Mouse (Mus musculus): ENCODE results near the gene Cacna1e.

The Cacna1e gene

DNA sequence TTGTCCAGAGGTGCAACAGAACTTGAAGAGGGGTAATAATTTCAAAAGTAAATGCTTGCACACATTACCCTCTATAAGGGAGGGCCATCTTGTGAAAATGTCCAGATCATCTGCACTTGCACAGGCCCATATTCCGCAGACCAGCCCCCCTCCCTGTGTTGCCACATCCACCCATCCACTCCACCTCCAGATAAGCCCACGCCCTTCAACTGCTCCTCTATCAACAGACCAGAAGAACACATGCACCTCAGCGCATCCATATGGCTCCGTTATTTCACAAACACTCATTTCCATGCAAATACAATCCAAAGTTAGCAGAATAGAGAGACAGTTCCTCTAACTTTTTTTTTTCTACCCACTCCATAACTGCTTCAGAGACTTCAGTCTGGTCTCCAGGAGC is 171.6 kb downstream of the Cacna1e start:
- no peak for DNase-seq (ENCODE audit: low read depth, low spot score)

DNA sequence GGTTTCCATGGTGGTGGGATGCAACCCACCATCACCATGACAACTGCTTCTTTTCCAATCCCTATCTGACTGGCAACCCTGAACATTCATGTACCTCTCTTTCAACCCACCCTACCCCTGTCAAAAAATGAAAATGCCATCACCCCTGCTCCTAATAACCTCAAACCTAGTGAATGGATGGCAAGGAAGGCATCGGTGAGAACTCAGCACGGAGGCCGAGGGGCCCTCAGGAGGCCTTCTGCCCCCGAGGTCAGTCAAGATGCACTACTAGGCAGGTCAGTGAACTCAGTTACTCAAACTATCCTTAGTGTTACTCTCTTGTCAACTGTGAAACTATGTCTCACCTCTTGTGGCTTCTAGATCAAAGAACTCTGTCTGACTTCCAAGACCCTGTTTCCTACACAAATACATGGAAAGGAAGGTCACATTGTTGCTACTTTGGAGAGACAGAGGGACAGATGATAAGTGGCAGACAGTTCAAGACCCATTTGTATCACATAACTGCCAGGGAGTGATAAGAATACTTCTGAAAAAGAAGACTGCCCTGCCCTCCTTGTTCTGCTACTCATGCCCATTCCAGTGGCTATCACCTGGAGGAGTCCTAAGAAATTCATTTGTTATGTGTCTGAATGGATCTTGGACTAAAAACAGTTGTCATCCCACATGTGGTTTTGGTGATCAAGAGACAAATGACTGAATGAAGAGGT is 176.6 kb downstream of the Cacna1e start:
- DNase-seq (ENCODE audit: low read depth, low spot score) = no peak

DNA sequence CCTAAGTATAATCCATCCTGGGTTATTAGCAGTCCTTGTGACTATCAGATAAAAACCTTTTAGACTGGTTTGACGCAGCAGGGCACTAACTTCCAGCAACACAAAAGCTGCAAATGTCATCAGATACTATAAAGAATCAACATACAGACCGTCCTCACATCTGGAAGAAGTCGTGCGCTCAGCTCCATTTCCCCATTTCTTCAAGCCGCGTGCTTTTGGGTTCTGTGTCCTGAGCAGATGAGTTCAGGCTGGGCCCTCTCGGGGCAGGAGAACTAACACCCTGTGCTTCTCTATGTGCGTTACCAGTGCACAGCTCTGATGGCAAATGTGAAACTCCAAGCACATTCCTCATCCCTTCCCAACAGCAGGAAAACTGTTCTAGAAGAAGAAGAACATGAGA is 177.3 kb downstream of the Cacna1e start:
- no peak for DNase-seq (ENCODE audit: low read depth, low spot score)

DNA sequence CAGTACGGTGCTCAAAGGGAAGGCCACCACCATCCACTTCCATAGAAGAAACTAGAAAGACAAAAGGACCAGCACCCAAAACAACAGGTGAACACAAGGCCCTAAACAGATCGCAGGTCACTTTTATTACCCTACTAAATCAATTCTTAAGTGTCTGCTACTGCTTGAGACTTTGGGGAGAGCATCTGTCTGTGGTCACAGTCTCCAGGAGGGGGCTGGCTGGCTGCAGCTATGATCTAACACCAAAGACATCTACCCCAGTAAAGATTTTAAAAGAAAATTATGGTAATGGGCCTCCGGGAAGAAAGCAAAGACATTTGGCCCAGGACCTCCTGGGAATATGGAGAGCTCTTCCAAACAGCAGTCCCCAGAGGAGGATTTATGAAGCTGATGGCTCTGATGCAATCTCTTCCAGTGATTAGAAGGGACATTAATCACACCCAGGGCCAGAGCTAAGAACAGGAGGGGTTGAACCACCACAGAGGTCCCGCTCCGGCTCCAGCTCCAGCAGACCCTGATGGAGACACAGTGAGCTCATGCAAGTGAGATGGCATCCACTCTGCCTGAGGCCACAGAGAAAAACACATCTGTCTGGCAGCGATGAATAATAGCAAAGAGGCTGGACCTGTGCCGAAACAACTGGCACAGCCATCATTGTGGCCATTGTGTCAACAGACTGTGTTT is 178.3 kb downstream of the Cacna1e start:
- no peak for DNase-seq (ENCODE audit: low read depth, low spot score)

DNA sequence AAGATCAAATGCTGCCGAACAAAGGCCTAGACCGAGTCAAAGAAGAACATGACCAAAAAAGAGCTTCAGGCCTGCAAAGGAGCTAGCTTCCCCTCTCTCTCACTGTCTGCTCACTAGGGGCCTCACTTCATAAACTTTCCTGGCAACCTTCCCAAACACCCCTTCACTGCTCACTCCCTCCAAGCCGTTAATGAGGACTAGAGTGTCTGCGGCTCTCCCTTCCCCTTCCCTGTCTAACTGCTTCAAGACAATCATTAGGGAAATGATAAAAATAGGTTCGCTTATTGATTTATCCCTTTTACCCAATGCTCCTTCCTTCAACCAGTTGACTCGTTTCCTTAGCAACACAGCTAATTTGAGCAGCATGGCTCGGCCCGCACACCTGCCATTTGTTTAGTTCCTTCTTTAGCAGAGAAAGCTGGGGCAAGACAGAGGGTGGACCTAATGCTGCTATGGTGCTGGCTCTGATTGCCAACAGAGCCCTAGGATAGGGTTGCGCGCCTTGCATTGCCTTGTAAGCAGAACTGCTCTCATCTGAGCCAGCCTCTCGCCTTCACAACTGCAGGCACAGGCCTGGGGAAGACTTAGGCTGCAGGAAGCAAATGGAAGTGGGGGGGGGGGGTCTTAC is 179.6 kb downstream of the Cacna1e start:
- no peak for DNase-seq (ENCODE audit: low read depth, low spot score)

DNA sequence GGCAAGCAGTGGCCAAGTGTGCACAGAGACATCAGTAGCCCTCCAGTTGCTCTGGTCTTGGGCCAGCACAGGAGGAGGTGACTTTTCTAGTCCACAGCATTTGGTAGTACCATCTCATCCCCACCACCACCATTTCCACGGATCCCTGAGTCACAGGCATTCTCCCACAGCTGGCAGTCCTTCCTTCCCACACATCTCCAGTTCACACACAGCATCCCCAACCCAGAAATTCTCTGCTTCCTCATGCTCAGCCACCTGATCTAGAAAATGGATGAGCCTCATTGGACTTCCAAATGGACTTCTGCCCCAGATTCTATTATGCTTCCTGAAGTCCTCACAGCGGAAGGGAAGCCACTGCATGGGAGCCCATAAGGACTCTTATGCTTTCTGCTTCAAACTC is 181.7 kb downstream of the Cacna1e start:
- no peak for DNase-seq (ENCODE audit: low read depth, low spot score)

DNA sequence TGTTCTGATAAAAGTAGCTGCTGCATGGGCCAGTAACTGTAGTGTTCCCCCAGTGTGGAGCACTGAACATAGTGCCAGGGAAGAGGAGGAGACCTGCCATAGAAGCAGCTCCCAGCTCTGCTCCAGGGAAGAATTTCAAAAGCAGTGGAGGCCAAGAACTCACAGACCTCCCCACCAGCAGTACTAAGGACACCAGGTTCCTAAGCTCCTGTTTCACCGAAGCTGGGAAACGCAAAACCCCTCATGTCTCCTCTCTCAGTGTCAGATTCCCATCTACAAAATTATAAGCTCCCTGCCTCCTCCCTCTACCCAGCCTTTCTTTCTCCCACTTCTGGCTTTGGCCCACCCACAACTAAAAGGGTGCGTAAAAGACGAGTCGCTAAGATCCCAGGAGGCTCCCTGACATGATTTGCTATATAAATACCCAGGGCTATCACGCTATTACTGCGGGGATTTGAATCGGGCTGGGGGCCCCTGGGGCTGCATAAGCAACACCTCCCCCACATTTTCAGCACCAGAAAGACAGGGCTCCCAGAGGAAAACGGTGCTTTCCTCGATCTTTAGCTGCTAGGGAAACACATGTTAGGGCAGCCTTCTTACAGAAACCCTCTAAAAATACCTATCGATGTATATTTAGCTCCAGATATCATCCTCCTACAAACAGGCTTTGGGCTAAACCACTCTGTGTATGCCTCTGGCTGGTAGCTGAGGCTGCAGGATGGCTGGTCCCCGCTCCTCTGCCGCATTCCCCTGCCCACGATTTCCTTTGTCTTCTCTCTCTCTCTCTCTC is 195.2 kb downstream of the Cacna1e start:
- no peak for DNase-seq (ENCODE audit: low read depth, low spot score)

DNA sequence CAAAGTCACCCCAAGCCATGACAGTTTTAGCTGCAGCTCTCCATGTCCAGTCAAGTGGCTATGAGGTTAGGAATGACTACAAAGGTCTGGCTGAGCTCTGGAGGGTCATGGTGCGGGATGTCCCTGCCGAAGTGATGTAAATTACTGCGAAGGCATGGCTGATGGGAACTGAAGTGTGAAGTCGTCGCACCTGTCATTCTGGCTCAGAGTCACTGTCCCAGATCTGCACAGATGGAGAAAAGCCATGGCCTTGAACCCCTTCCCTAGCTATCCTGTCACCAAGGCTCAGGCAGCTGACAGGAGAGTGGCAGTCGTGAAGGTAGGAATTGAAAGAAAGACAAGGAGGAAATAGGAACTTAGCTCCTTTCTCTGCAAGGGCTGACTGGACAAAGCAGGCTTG is 197.4 kb downstream of the Cacna1e start:
- no peak for DNase-seq (ENCODE audit: low read depth, low spot score)

DNA sequence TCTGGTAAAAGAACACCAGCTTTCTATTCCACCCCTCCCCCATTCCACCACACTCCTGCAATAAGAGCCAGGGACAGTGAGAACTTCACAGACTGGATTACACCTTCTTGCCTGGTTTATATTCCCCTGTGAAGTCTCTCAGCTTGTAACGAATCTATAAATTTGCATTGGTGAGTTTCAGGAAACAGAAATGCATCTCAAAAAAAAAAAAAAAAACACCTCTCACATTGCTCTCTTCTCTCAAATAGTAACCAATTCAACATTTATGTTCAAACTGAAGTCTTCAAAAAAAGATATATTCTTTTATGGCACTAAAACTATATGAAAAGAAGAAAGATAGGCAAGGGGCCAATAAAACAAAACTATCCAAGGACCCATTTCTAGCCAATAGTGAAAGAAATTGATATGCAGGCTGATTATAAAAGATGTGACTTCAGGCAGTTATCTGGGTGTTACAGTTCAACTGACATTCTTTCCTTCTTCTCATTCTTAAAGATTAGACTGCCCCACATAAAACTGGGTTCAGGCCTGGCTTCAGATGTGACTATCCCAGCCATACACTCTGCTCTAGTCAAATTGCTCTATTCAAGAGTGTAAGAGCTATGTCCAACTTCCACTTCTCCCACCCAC is 200.7 kb downstream of the Cacna1e start:
- DNase-seq (ENCODE audit: low read depth, low spot score) = no peak

DNA sequence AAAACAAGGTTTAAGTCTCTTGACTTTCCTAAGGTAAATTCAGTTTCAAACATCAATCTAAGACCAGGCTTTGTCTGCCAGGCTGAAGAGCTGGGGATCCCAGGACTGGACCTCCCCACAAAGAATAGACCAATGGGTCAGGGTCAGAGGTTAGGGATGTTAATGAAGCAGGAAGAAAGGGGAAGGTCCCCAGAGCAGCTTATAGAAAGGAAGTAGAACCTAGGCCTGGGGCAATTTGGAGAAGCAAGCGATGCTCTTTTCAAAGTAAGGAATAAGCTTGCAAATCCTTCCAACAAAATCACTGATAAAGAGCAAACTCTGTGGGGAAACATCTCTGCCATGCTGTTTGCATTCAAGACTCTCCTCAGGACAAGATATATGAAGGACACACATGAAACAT is 205.3 kb downstream of the Cacna1e start:
- no peak for DNase-seq (ENCODE audit: low read depth, low spot score)

DNA sequence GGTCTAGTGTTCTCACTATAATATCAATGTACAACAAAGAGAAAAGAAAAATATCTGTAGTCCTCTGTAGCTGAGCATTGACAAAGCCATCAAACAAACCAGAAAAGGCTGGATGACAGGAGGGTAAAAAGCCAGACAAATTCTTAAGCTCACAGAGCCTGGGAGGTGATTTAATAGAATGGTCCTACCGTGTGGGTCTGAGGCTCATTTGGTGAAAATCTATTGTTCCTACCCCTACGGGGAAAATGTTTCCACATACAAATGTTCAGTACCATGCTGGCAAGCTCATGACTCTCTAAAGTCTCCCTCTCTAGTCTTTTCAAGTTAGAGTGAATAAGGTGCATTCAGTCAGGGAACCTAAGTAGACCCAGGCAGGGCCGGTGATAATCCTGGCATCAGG is 206.2 kb downstream of the Cacna1e start:
- no peak for DNase-seq (ENCODE audit: low read depth, low spot score)

DNA sequence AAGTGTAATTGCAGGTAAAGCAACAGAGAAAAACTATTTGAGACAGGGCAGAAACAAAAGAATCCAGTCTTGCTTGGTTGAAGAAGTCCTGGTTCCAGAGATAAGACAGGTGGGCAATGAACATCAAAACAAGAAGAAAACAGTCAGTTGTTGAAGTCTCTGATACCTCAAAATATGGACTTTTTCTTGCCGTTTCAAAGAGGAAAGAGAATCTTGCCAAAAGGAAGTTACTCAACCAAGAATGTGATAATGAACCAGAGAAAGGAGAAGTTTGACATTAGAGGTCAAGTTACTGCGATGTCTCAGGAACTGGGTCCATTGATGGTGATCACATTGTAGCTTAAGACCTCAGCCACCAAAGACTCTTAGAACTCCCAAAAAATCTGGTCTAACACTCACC is 206.6 kb downstream of the Cacna1e start:
- DNase-seq (ENCODE audit: low read depth, low spot score) = no peak

DNA sequence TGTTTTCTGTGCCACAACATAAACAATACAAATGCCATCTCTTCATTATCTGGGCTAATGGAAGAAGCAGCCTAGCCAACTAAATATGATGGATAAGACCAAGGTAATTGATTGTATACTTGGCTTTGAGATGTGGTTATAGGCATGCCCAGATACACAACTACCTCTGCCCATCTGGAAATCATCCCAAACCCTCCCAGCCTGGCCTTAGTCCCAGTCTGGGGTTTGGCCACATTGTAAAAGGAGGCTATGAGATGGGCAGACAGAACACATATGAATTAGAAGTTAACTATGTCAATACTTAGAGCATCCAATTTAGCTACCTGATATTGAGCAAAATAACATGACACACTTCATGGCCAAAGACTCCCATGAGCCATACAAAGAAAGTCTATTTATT is 220.6 kb downstream of the Cacna1e start:
- DNase-seq (ENCODE audit: low read depth, low spot score) = no peak

DNA sequence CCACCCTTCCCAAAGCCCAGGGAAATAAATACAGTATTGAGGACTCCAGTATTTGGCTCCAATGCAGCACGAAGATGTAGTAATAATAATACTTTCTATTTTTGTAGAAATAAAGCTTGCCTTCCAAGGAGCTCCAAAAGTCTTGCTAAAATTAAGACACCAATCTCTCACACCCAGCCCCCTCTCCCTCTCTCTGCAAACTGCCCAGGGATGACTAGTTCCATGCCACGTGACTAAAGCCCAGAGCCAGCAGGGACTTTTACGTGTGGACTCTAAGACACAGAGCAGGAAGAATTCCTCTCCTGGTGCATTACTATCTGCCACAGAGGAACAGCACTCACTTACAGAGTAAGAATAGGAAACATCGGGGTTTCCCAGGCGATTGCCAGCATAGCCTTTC is 222.3 kb downstream of the Cacna1e start:
- DNase-seq (ENCODE audit: low read depth, low spot score) = no peak

DNA sequence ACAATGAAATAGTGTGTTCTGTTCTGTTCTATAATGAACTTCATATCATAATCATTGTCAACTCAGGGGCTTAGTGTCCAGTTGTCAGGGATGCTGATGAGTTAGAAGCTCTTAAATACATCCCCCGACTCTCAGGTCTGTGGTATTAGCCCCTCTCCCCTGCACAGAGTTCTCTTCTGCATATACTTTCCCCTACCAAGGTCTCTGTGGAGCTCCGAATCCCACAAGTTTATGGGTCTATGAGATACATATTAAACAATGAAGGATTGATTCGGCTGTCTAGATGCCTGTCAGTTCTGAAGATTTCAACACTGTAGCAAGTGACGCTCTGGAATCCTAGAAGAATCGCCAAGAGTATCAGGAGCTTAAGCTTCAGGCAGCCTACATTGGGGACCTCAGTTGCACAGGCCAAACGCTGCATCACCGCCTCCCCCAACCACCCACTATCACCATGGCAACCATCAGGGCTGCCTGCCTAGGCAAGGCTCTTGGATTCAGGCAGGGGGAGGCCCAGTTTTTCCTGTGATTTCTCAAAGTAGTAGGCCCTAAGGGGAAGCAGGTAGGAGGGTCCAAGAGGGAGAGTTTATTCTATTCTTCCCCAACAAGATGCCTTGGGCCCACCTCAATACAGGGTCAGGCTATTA is 223.0 kb downstream of the Cacna1e start:
- no peak for DNase-seq (ENCODE audit: low read depth, low spot score)

DNA sequence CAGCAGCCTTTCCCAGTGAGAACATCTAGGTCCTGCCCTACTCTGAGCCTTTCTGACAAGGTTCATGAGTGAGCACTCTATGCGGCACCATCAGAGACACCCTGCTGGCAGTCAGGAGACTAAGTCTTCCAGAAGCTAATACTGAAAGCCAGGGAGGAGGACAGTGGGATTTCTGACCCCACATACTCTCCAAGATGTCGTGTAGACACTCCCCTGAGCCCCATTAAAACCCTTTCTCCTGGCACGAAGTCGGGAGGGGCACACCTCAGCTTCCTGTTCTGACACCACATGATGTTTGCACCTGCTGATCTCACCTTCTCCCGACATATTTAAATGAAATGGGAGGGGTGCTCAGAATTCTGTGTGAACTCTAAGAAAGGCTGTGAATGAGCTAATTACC is 226.9 kb downstream of the Cacna1e start:
- no peak for DNase-seq (ENCODE audit: low read depth, low spot score)

DNA sequence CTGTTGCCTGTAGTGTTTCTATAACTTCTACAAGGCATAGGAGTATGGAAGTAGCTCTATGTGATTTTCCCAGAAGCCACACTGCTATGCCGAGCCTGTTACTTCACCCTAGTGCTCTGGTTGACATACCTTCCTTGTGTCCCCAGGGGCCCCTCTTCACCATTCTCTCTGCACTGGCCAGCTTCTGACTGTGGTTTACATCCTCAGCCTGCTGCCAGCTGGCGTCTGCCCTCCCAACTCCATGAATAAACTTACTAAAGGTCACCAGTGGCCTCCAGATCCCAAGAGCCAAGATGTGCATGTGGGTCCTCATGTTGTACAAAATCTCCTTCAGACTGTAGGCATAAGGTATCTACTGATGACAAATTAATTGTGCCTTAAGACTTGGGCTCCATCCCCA is 230.3 kb downstream of the Cacna1e start:
- no peak for DNase-seq (ENCODE audit: low read depth, low spot score)

DNA sequence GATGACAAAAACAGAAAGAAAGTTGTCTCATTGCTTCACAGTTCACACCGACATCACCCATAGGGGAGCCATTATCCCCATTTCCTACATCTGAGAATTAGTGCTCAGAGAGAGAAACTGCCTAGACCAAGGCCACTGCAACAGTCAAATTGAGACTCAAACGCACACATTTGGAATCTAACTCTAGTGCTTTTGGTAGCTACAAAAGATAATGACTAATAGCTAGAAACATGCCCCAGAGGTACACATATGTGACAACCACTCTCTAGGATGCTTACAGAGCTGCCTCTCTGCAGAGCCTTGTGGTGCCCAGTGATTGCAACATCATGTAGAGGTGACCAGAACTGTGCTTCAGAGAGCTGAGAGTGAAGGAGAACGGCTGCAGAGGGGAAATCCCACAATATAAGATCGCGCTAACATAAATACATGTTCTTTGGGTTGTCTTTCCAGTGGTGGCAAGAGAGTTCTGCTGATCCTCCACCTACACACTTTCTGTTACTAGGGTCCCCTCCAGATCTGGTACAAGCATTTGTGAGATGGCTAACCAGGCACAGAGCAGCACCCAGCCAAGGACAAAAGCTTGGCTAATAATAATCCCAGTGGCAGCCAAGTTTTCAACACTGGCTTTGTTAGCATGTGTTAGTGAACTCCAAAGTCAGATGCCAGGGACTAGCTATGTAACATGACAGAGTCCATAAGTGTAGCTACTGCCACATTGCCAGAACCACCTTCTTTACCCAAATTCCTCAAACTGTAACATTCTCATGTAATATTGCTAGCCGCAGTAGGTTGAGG is 237.9 kb downstream of the Cacna1e start:
- no peak for DNase-seq (ENCODE audit: low read depth, low spot score)

DNA sequence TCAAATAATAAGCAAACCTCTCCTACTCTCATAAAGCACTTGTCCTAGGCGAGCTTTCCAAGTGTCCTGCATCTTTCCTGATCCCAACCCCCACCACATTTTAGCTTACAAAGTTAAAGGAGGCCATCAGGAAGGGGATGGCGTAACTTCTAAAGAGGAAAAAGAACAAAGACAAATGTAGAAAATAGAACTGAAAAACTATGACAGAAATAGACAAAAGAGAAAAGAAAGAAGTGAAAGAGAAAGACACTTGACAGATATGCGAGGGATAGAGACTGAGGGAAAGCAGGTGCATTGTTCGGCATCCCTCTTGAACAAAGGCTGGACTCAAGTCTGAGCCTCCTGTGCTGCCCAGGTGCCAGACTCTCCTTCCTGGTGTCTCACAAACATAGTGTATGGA is 246.5 kb downstream of the Cacna1e start:
- no peak for DNase-seq (ENCODE audit: low read depth, low spot score)

DNA sequence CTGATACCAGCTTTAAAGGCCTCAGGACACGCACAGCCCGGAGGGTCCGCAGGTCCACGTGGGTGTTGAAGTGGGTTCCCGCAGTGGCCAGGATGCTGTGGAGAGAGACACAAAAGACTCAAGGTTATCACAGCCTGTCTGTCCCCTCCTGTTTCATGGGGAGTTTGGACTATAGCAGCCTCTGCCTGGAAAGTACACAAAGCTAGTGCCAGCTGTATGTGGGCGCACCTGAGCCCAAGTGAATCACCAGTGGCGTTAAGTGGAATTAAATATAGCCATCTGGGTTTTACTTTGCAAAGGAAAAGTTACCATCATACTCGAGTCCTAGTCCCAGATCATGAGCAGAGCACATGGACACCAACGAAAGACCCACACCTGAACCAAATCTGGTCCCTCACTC is 248.5 kb downstream of the Cacna1e start:
- DNase-seq (ENCODE audit: low read depth, low spot score) = no peak

DNA sequence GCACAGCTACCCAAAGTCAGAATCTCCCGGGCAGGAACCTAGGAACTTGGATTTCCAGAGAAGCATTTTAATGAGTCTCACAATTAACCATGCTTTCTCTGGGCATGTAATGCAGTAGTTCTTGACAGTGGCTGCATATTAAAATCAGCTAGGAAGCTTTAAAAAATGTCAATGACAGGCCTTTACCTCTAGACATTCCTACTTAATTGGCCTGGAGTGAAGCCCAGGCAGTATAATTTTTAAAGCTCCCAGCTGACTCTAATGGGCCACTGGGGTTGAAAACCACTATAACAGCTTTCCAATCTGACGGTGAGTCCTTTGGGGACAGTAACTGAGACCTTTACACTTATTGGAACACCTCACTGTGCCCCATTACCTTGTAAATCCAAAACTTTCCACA is 251.4 kb downstream of the Cacna1e start:
- DNase-seq (ENCODE audit: low read depth, low spot score) = no peak
